Mouse (Mus musculus) small intestine, adult 2 months (tissue): ENCODE measurements around the gene Sohlh1.

Experiments
- CTCF ChIP-seq: fragments of 200-500 bp; IDR thresholded peaks from 2 replicates; pipeline ENCODE4 v1.5.1; 2012; ENCODE audit warnings: low read depth, mild to moderate bottlenecking, control low read depth, inconsistent platforms, low read length, moderate library complexity, mixed read lengths; ENCODE audit not compliant: insufficient replicate concordance, insufficient read length; ENCODE audit errors: extremely low read depth
- POLR2A ChIP-seq: fragments of 200-500 bp; IDR thresholded peaks from 2 replicates; pipeline ENCODE4 v1.6.1; 2012; ENCODE audit warnings: low read depth, mild to moderate bottlenecking, control low read depth, inconsistent platforms, low read length, moderate library complexity

DNA sequence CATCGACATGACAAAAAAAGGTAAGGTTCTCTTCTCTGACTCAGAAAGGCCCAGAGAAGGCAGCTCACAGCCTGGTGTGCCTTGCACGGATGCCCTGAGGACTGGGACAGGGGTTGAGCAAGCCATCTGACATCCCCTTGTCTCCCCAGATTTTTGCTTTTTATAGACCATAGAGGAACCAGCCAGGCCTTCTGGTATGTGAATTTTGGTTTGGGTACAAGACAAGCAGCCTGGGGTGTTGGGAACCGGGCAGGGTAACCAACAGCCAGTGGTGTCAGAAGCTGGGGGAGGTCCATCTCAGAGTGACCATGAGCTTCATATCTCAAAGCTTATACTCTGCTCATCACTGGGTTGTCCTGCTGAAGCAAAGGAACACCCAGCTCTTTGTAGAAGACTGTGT lies 22.3 kb downstream of the Sohlh1 start:
- no peak for TF ChIP-seq CTCF
- no peak for TF ChIP-seq POLR2A
